Mouse (Mus musculus) limb, embryonic 15.5 days (tissue): ENCODE data around the gene Nap1l4. TPM values are rescaled to one million over a fixed set of nuclear protein-coding genes. Genes with fewer than 3 reads are reported as not detected.
A peak's percentile ranks its signal among the peaks of the same experiment; 100 is the strongest.

ENCODE experiments used
- ATAC-seq: fragments of 200-750 bp; cut with Nextera tagmentation; 2 replicates; pipeline ENCODE4 v1.8.0; 2017; ENCODE audit warnings: low read depth, moderate TSS enrichment; ENCODE audit not compliant: insufficient number of reproducible peaks, low FRiP score, low TSS enrichment
- H3K27ac ChIP-seq: fragments of 300-500 bp; sonication (generic); 2 replicates; pipeline ENCODE4 v1.5.1; 2015; ENCODE audit warnings: moderate library complexity, mild to moderate bottlenecking, inconsistent platforms
- H3K27me3 ChIP-seq: fragments of 300-500 bp; sonication (generic); 2 replicates; pipeline ENCODE4 v1.6.1; 2015; ENCODE audit warnings: inconsistent platforms
- H3K36me3 ChIP-seq: fragments of 300-500 bp; sonication (generic); 2 replicates; pipeline ENCODE4 v1.6.1; 2015; ENCODE audit warnings: inconsistent platforms
- H3K4me1 ChIP-seq: fragments of 300-500 bp; sonication (generic); 2 replicates; pipeline ENCODE4 v1.6.1; 2015; ENCODE audit warnings: inconsistent platforms
- H3K4me2 ChIP-seq: fragments of 300-500 bp; sonication (generic); 2 replicates; pipeline ENCODE4 v1.6.1; 2015; ENCODE audit warnings: mild to moderate bottlenecking, inconsistent platforms
- H3K4me3 ChIP-seq: fragments of 300-500 bp; sonication (generic); 2 replicates; pipeline ENCODE4 v1.5.1; 2015; ENCODE audit warnings: mild to moderate bottlenecking, inconsistent platforms
- H3K9ac ChIP-seq: fragments of 300-500 bp; sonication (generic); 2 replicates; pipeline ENCODE4 v1.6.1; 2015; ENCODE audit warnings: inconsistent platforms
- H3K9me3 ChIP-seq: fragments of 300-500 bp; sonication (generic); 2 replicates; pipeline ENCODE4 v1.6.1; 2016; ENCODE audit warnings: inconsistent platforms
- WGBS: fragments of 180-500 bp; shearing (Covaris S2); methylation state at CpG from one replicate; pipeline ENCODE4 v1.1.7; 2015; 5-methylcytosine and 5-hydroxymethylcytosine counted together
- microRNA-seq: library from miRNA; unstranded; fragments of <30 nt; microRNA quantifications from one replicate; pipeline ENCODE4, GENCODE M21; 2016
- polyA plus RNA-seq: library from polyadenylated mRNA; unstranded; fragments of >200 nt; fragmentation: Nextera tagmentation; extraction: Ambion mirVana; gene quantifications from 2 replicates; pipeline ENCODE4 v1.2.1, GENCODE M21; 2015

Nap1l4 gene
- polyA plus RNA-seq, 1 experiment from 2014 or later = 211 TPM

- H3K4me2 ChIP-seq = peak within 1 kb of the TSS; percentile 22
- H3K27ac ChIP-seq = no peak within 1 kb of the TSS
- H3K9ac ChIP-seq = no peak within 1 kb of the TSS
- ATAC-seq = no peak
- H3K4me1 ChIP-seq = peaks cover 17% of the 10 kb centered on the region
- H3K4me3 ChIP-seq = peak within 1 kb of the TSS; percentile 16; the same call in 1 of the 2 replicates
- no peaks in the 10 kb centered on the region; the same call in 1 of the 2 replicates for H3K27me3 ChIP-seq
- H3K36me3 ChIP-seq = no peaks in the 10 kb centered on the region
- no peaks in the 10 kb centered on the region for H3K9me3 ChIP-seq
- WGBS = 27% methylated on average over 4 of the region's 4 CpGs
These were observed 75.4 kb downstream of the Nap1l4 start, which contains the start of gene Slc22a18 for GRCm38 (mm10) chr7:143473347-143474101. TSS of gene Slc22a18 (plus strand) at chr7:143473736.

- Histone ChIP-seq H3K4me3 (no peak overlapping the region), H3K9ac (no peak overlapping the region), H3K27ac (no peak overlapping the region), H3K9me3 (no peaks in the 10 kb centered on the region), H3K36me3 (no peaks in the 10 kb centered on the region), H3K4me2 (no peak overlapping the region), H3K27me3 (no peaks in the 10 kb centered on the region; the same call in 1 of the 2 replicates), H3K4me1 (peaks cover 33% of the 10 kb centered on the region)
- ATAC-seq = no peak
- WGBS = 12% methylated on average over 8 of the region's 8 CpGs
These were observed 79.0 kb downstream of the Nap1l4 start for GRCm38 (mm10) chr7:143469946-143470345.

- peaks cover 39% of the 10 kb centered on the region for H3K4me1 ChIP-seq
These were observed 81.2 kb downstream of the Nap1l4 start for GRCm38 (mm10) chr7:143467714-143468113.

GRCm38 (mm10) chr7:143466099-143466677 is 82.7 kb downstream of the Nap1l4 start:
- Histone ChIP-seq H3K27me3 (no peaks in the 10 kb centered on the region; the same call in 1 of the 2 replicates), H3K4me1 (peaks cover 47% of the 10 kb centered on the region), H3K4me3 (no peak overlapping the region), H3K27ac (peak overlapping the region; percentile 90), H3K9me3 (no peaks in the 10 kb centered on the region), H3K4me2 (0 out of 2 replicates have a peak overlapping the region, but pooled peaks have one; percentile 0), H3K36me3 (no peaks in the 10 kb centered on the region), H3K9ac (no peak overlapping the region)
- 27% methylated on average over 14 of the region's 14 CpGs for WGBS
- ATAC-seq = no peak

More at GRCm38 (mm10) chr7:143467714-143468113, 81.2 kb downstream of the Nap1l4 start:
- no peak overlapping the region for H3K27ac ChIP-seq
- no peaks in the 10 kb centered on the region for H3K36me3 ChIP-seq
- no peaks in the 10 kb centered on the region; the same call in 1 of the 2 replicates for H3K27me3 ChIP-seq
- H3K4me3 ChIP-seq = no peak overlapping the region
- H3K9me3 ChIP-seq = no peaks in the 10 kb centered on the region
- no peak for ATAC-seq
- H3K9ac ChIP-seq = no peak overlapping the region
- H3K4me2 ChIP-seq = no peak overlapping the region
- WGBS = 19% methylated on average over 6 of the region's 6 CpGs

- H3K4me2 ChIP-seq = peak overlapping the region; percentile 57
- ATAC-seq = peak; percentile 65
- 20% methylated on average over 56 of the region's 56 CpGs for WGBS
- peak overlapping the region; percentile 90 for H3K27ac ChIP-seq
- H3K27me3 ChIP-seq = no peaks in the 10 kb centered on the region
- H3K4me3 ChIP-seq = peak overlapping the region; percentile 31
- peaks cover 8% of the 10 kb centered on the region for H3K9me3 ChIP-seq
- H3K4me1 ChIP-seq = peaks cover 47% of the 10 kb centered on the region
- no peaks in the 10 kb centered on the region for H3K36me3 ChIP-seq
- no peak overlapping the region for H3K9ac ChIP-seq
These were observed 83.9 kb downstream of the Nap1l4 start for GRCm38 (mm10) chr7:143464811-143465560.

GRCm38 (mm10) chr7:143463865-143464415 is 85.0 kb downstream of the Nap1l4 start:
- no peak overlapping the region for H3K4me2 ChIP-seq
- ATAC-seq = no peak

More at GRCm38 (mm10) chr7:143463865-143464415, 85.0 kb downstream of the Nap1l4 start:
- Histone ChIP-seq H3K9ac (no peak overlapping the region), H3K4me1 (peaks cover 48% of the 10 kb centered on the region), H3K9me3 (peaks cover 16% of the 10 kb centered on the region), H3K36me3 (no peaks in the 10 kb centered on the region), H3K27ac (peak overlapping the region; percentile 90), H3K27me3 (peaks cover 4% of the 10 kb centered on the region; the same call in 1 of the 2 replicates), H3K4me3 (no peak overlapping the region)
- 28% methylated on average over 11 of the region's 11 CpGs for WGBS

Small RNA genes within 50 kb of the gene (microRNA-seq; reads per million reads assigned to microRNA genes)
- 0.61 reads per million for gene Mir7064

Other genes with a start within 250 kb of the Nap1l4 start
- 1,248 and 1,513 TPM in 2 replicates for gene Cdkn1c, start 88.1 kb downstream of the Nap1l4 start, polyA plus RNA-seq
- 2.7 and 3.3 TPM in 2 replicates for gene Slc22a18, start 75.4 kb downstream of the Nap1l4 start, polyA plus RNA-seq
- gene Phlda2, start 46.0 kb downstream of the Nap1l4 start, polyA plus RNA-seq = 7.1 and 10.5 TPM in 2 replicates
- 61.9 and 69.5 TPM in 2 replicates for gene Cars, start 51.0 kb upstream of the Nap1l4 start, polyA plus RNA-seq
- 1.1 TPM in 2 replicates for gene Tnfrsf26, start 79.6 kb upstream of the Nap1l4 start, polyA plus RNA-seq
- gene Tnfrsf22, start 100.6 kb upstream of the Nap1l4 start, polyA plus RNA-seq = 8.8 and 9.2 TPM in 2 replicates
- 5.0 and 7.3 TPM in 2 replicates for gene Tnfrsf23, start 136.8 kb upstream of the Nap1l4 start, polyA plus RNA-seq
- gene Osbpl5, start 207.9 kb upstream of the Nap1l4 start, polyA plus RNA-seq = 63.2 and 66.8 TPM in 2 replicates
- not detected in 2 replicates for gene Mrgprg, start 217.9 kb upstream of the Nap1l4 start, polyA plus RNA-seq
- gene Mrgpre, start 235.4 kb upstream of the Nap1l4 start, polyA plus RNA-seq = 1.6 and 2.1 TPM in 2 replicates